Mouse (Mus musculus) CH12.LX (cell line): ENCODE results near the gene Pfkp. TPM values are rescaled to one million over a fixed set of nuclear protein-coding genes. Genes with fewer than 3 reads are reported as not detected.

Experiments
- DNase-seq: peaks from one replicate; pipeline ENCODE4 v3.0.0-alpha.2; 2013; ENCODE audit errors: extremely low read depth
- H3K27ac ChIP-seq: 2 replicates; pipeline ENCODE4 v1.5.1; 2012; ENCODE audit warnings: low read depth, mild to moderate bottlenecking, control low read depth, moderate library complexity; ENCODE audit not compliant: insufficient read depth
- H3K27me3 ChIP-seq: replicated peaks from 2 replicates; pipeline ENCODE3; 2012; ENCODE audit warnings: inconsistent platforms
- H3K36me3 ChIP-seq, 2 experiments: replicated peaks in 1 of 2; 2 replicates each; pipeline versions ENCODE3 to v1.6.1; 2012; ENCODE audit warnings: inconsistent platforms in 1 of 2, low read length in 1 of 2, mild to moderate bottlenecking in 1 of 2, mixed read lengths in 1 of 2, moderate library complexity in 1 of 2; ENCODE audit not compliant: control insufficient read depth in 1 of 2, insufficient read depth in 1 of 2
- H3K4me1 ChIP-seq, 2 experiments: 2 replicates each; pipeline ENCODE4 v1.6.1; 2012; ENCODE audit warnings: inconsistent platforms in 1 of 2, moderate library complexity in 1 of 2; ENCODE audit not compliant: insufficient read depth in 2 of 2, control insufficient read depth in 1 of 2
- H3K4me2 ChIP-seq: 2 replicates; pipeline ENCODE4 v1.6.1; 2012; ENCODE audit warnings: low read depth, mild to moderate bottlenecking, control low read depth; ENCODE audit not compliant: poor library complexity, insufficient read depth, severe bottlenecking
- H3K4me3 ChIP-seq, 3 experiments: fragments of 150-350 bp in 1 of 3; sonication (generic) in 1 of 3; replicated peaks in 1 of 3; 2 replicates each; pipeline versions ENCODE3 to v1.5.1; 2011 to 2012; ENCODE audit warnings: low read depth in 2 of 3, low read length in 2 of 3, mild to moderate bottlenecking in 2 of 3, moderate library complexity in 2 of 3, control low read depth in 1 of 3, improper control_type of control experiment in 1 of 3, inconsistent platforms in 1 of 3, mixed read lengths in 1 of 3; ENCODE audit not compliant: poor library complexity in 1 of 3
- H3K79me2 ChIP-seq: replicated peaks from 2 replicates; pipeline ENCODE4 v1.6.1; 2012; ENCODE audit warnings: mild to moderate bottlenecking, moderate library complexity; ENCODE audit not compliant: control insufficient read depth, poor library complexity, insufficient read depth, severe bottlenecking; ENCODE audit errors: extremely low read depth
- H3K9ac ChIP-seq: 2 replicates; pipeline ENCODE4 v1.6.1; 2012; ENCODE audit warnings: low read depth, mild to moderate bottlenecking, control low read depth, moderate library complexity; ENCODE audit not compliant: insufficient read depth
- H3K9me3 ChIP-seq: replicated peaks from 2 replicates; pipeline ENCODE3; 2012; ENCODE audit warnings: low read length, inconsistent platforms, mixed read lengths
- CTCF ChIP-seq, 2 experiments: IDR thresholded peaks in 1 of 2; conservative IDR thresholded peaks in 1 of 2; 2 replicates each; pipeline ENCODE4 v1.5.1; 2011 to 2012; ENCODE audit warnings: low read depth in 2 of 2, low read length in 2 of 2, improper control_type of control experiment in 1 of 2, inconsistent platforms in 1 of 2, mild to moderate bottlenecking in 1 of 2, moderate library complexity in 1 of 2
- E2F4 ChIP-seq: IDR thresholded peaks from 2 replicates; pipeline ENCODE4 v1.6.1; 2011; ENCODE audit warnings: low read depth, low read length, improper control_type of control experiment; ENCODE audit not compliant: insufficient replicate concordance
- EP300 ChIP-seq: IDR thresholded peaks from 2 replicates; pipeline ENCODE4 v1.6.1; 2011; ENCODE audit warnings: low read length, improper control_type of control experiment
- ETS1 ChIP-seq: conservative IDR thresholded peaks from 2 replicates; pipeline ENCODE4 v1.6.1; 2012; ENCODE audit warnings: low read depth, mild to moderate bottlenecking, inconsistent platforms, low read length, improper control_type of control experiment, moderate library complexity
- JUN ChIP-seq: IDR thresholded peaks from 2 replicates; pipeline ENCODE4 v1.6.1; 2011; ENCODE audit warnings: low read depth, mild to moderate bottlenecking, low read length, improper control_type of control experiment, moderate library complexity; ENCODE audit not compliant: insufficient read depth
- JUND ChIP-seq: conservative IDR thresholded peaks from 2 replicates; pipeline ENCODE4 v1.6.1; 2011; ENCODE audit warnings: low read depth, low read length, improper control_type of control experiment
- MAFK ChIP-seq: IDR thresholded peaks from 2 replicates; pipeline ENCODE4 v1.6.1; 2011; ENCODE audit warnings: low read length, improper control_type of control experiment; ENCODE audit not compliant: insufficient replicate concordance
- MAZ ChIP-seq: IDR thresholded peaks from 2 replicates; pipeline ENCODE4 v1.6.1; 2012; ENCODE audit warnings: low read depth, mild to moderate bottlenecking, inconsistent platforms, low read length, improper control_type of control experiment, moderate library complexity
- MYC ChIP-seq: IDR thresholded peaks from 2 replicates; pipeline ENCODE4 v1.6.1; 2011; ENCODE audit warnings: low read depth, mild to moderate bottlenecking, improper control_type of control experiment, low read length
- PAX5 ChIP-seq: IDR thresholded peaks from 2 replicates; pipeline ENCODE4 v1.6.1; 2012; ENCODE audit warnings: low read length, inconsistent platforms, mixed read lengths
- POLR2A ChIP-seq: IDR thresholded peaks from 2 replicates; pipeline ENCODE4 v1.6.1; 2011; ENCODE audit warnings: low read depth, mild to moderate bottlenecking, improper control_type of control experiment, low read length
- RCOR1 ChIP-seq: conservative IDR thresholded peaks from 2 replicates; pipeline ENCODE4 v1.6.1; 2012; ENCODE audit warnings: low read depth, mild to moderate bottlenecking, inconsistent platforms, low read length, improper control_type of control experiment
- SIN3A ChIP-seq: IDR thresholded peaks from 2 replicates; pipeline ENCODE4 v1.6.1; 2012; ENCODE audit warnings: low read length, improper control_type of control experiment, inconsistent platforms
- ZMIZ1 ChIP-seq: IDR thresholded peaks from 2 replicates; pipeline ENCODE4 v1.6.1; 2012; ENCODE audit warnings: low read depth, mild to moderate bottlenecking, inconsistent platforms, low read length, improper control_type of control experiment
- dilution Hi-C: fragments of 300-500 bp; cut with MboI; formaldehyde crosslinking; loops from 2 replicates; pipeline ENCODE4 v1.14.3; 2020; ENCODE audit warnings: low sequenced_read_pairs; ENCODE audit not compliant: extremely low pct_unique_long_range_greater_than_20kb, extremely low pct_ligation_motif_present
- in situ Hi-C: fragments of 300-500 bp; cut with MboI; formaldehyde crosslinking; loops from 3 replicates; pipeline ENCODE4 v1.14.3; 2019; ENCODE audit warnings: low sequenced_read_pairs, low pct_ligation_motif_present, low pct_unique_long_range_greater_than_20kb, mixed read lengths
- polyA plus RNA-seq: library from polyadenylated mRNA; unstranded; fragments of >175 nt; gene quantifications from 2 replicates; pipeline ENCODE4 v1.2.1, GENCODE M21; 2012; ENCODE audit warnings: low read depth; ENCODE audit not compliant: insufficient read length
- total RNA-seq, 2 experiments: library from RNA; depleted of rRNA; stranded (reverse); fragments of 300-350 nt in 1 of 2; fragments of >200 nt in 1 of 2; gene quantifications; 2 replicates each; pipeline ENCODE4 v1.2.3; 2012 to 2014

Pfkp gene
- total and polyA plus RNA-seq, 3 experiments: 211 to 417 (median 239) TPM

DNA sequence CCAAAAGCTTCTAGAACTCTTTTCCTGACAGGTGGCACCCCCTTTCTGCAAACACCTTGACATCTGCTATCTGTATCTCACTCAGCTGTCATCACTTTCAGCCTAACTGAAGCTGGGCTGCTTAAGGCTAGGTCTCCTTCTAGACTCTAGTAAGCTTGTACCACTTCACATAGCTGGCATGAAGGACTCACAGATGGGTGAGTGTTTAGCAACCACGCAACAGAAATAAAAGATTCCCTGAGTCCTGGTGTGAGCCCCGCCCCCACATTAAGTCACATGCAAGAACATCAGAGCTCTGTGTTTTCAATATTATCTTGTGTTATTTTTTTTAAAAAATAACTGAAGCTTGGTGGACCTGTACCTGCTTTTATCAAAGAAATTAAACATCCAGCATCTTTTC, 8.7 kb upstream of the Pfkp start:
- no peak overlapping the region for H3K9ac ChIP-seq
- no peak for DNase-seq
- in situ Hi-C loops: no loop called here
- no peaks in the 10 kb centered on the region for H3K27me3 ChIP-seq
- no peaks in the 10 kb centered on the region for H3K36me3 ChIP-seq
- dilution Hi-C loops: no loop called here
- no peaks in the 10 kb centered on the region for H3K9me3 ChIP-seq
- peaks cover 0 to 10% of the 10 kb centered on the region in 2 experiments; a peak in 2 of 4 replicates for H3K4me1 ChIP-seq
- TF ChIP-seq POLR2A (no peak), ZMIZ1 (no peak), RCOR1 (no peak), SIN3A (no peak)
- H3K4me2 ChIP-seq: no peak overlapping the region
- H3K27ac ChIP-seq: no peak overlapping the region
- no peaks in the 10 kb centered on the region for H3K79me2 ChIP-seq
- H3K4me3 ChIP-seq: no peak overlapping the region

GRCm38 (mm10) chr13:6649542-6649941, 965 bp upstream of the Pfkp start:
- Histone ChIP-seq H3K4me1 (peaks cover 0 to 28% of the 10 kb centered on the region in 2 experiments; a peak in 2 of 4 replicates), H3K36me3 (peaks cover 0 to 8% of the 10 kb centered on the region in 2 experiments), H3K27ac (no peak overlapping the region), H3K9ac (0 out of 2 replicates have a peak overlapping the region, but pooled peaks have one; percentile 72), H3K27me3 (no peaks in the 10 kb centered on the region), H3K4me2 (no peak overlapping the region; the same call in 1 of the 2 replicates), H3K79me2 (peaks cover 33% of the 10 kb centered on the region), H3K9me3 (no peaks in the 10 kb centered on the region), H3K4me3 (no peak overlapping the region)
- dilution Hi-C loops (no loop called here), in situ Hi-C loops (loop anchor here (25.0 kb wide), 1 partner anchor 787 kb away; the partner anchor contains the start of gene Klf6)
- TF ChIP-seq MYC (no peak), MAZ (no peak), ETS1 (no peak), JUN (no peak), PAX5 (no peak), MAFK (no peak), SIN3A (no peak), JUND (no peak), CTCF (conservative IDR thresholded peaks at IDR 0.05 in 1 of 2, IDR thresholded peaks at IDR 0.05 in 1 of 2; ENCODE audit: low read depth in 2 of 2, low read length in 2 of 2) (peak in 1 of 2 experiments; percentile 42; a peak in 2 of 4 replicates), E2F4 (no peak), EP300 (peak; percentile 1; the same call in 1 of the 2 replicates)
- no peak for DNase-seq
